ENCODE assay signal across 15 mouse cellular contexts in the genomic region with DNA sequence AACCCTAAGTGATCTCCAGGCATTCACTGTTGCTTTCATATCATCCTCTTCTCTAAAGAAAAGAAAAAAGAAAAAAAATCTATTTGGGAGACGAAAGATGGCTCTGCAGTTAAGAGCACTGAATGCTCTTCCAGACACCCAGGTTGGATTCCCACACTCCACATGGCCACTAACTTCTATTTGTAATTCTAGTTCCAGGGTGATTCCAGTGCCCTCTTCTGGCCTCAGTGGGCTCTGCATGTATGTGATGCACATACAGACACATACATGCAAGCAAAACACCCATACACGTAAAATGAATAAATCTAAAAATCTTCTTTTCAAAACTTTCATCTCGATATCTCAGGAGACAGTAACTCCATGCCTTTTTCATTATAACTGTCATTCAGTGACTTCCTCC.
"Had no signal": no experiment of that assay in that cellular context is flagged by ENCODE, and none has a peak within 500 bp of the region (broad histone marks: within the 10 kb centered on the region; RNA-seq: fewer than 3 reads in every experiment).

No protein-coding gene starts in this region.

- H3K9ac ChIP-seq: limb, embryonic 15.5 days; liver, embryonic 13.5 days; liver, postnatal 0 days; lung, embryonic 15.5 days; midbrain, embryonic 12.5 days; stomach, embryonic 15.5 days had no signal

- H3K4me2 ChIP-seq: limb, embryonic 15.5 days; liver, embryonic 13.5 days; lung, embryonic 15.5 days; midbrain, embryonic 12.5 days; stomach, embryonic 15.5 days had no signal

- H3K27ac ChIP-seq: limb, embryonic 15.5 days; liver, embryonic 13.5 days; lung, embryonic 15.5 days; macrophage; midbrain, embryonic 12.5 days; stomach, embryonic 15.5 days had no signal

- H3K4me1 ChIP-seq: limb, embryonic 15.5 days; liver, embryonic 13.5 days; lung, embryonic 15.5 days; megakaryocyte, embryonic 14.5 days; midbrain, embryonic 12.5 days; stomach, embryonic 15.5 days had no signal

- H3K4me3 ChIP-seq: limb, embryonic 15.5 days; liver, embryonic 13.5 days; lung, embryonic 15.5 days; megakaryocyte, embryonic 14.5 days; midbrain, embryonic 12.5 days; stomach, embryonic 15.5 days had no signal

- DNase-seq: kidney, adult 8-10 months; kidney, postnatal 10 days; kidney, postnatal 4 days; liver, embryonic 13.5 days; liver, postnatal 0 days; lung, postnatal 14 days; right cerebral cortex, postnatal 14 days; thymus, postnatal 4 days had no signal

- H3K9me3 ChIP-seq: limb, embryonic 15.5 days; liver, embryonic 13.5 days; lung, embryonic 15.5 days; midbrain, embryonic 12.5 days; stomach, embryonic 15.5 days had no signal

- H3K27me3 ChIP-seq: limb, embryonic 15.5 days; liver, embryonic 13.5 days; lung, embryonic 15.5 days; megakaryocyte, embryonic 14.5 days; midbrain, embryonic 12.5 days; stomach, embryonic 15.5 days had no signal

- H3K36me3 ChIP-seq: limb, embryonic 15.5 days; liver, embryonic 13.5 days; lung, embryonic 15.5 days; midbrain, embryonic 12.5 days; stomach, embryonic 15.5 days had no signal

- ATAC-seq: liver, postnatal 0 days; midbrain, embryonic 16.5 days had no signal
